Mouse (Mus musculus) midbrain, embryonic 10.5 days (tissue): ENCODE results near the gene Tmco3. TPM values are rescaled to one million over a fixed set of nuclear protein-coding genes. Genes with fewer than 3 reads are reported as not detected.

Experiments
- DNase-seq: peaks from one replicate; pipeline ENCODE4 v3.0.0-alpha.2; 2017; ENCODE audit warnings: low spot score
- H3K27ac ChIP-seq: fragments of 300-500 bp; sonication (generic); replicated peaks from 2 replicates; pipeline ENCODE4 v1.5.1; 2016; ENCODE audit warnings: mild to moderate bottlenecking
- H3K27me3 ChIP-seq: fragments of 300-500 bp; sonication (generic); 2 replicates; pipeline ENCODE4 v1.6.1; 2016; ENCODE audit warnings: low read depth, mild to moderate bottlenecking; ENCODE audit not compliant: poor library complexity, severe bottlenecking
- H3K36me3 ChIP-seq: fragments of 300-500 bp; sonication (generic); 2 replicates; pipeline ENCODE4 v1.6.1; 2016; ENCODE audit warnings: mild to moderate bottlenecking, moderate library complexity
- H3K4me1 ChIP-seq: fragments of 300-500 bp; sonication (generic); 2 replicates; pipeline ENCODE4 v1.6.1; 2016
- H3K4me3 ChIP-seq: fragments of 300-500 bp; sonication (generic); 2 replicates; pipeline ENCODE4 v1.5.1; 2016; ENCODE audit warnings: mild to moderate bottlenecking, moderate library complexity
- H3K9me3 ChIP-seq: fragments of 300-500 bp; sonication (generic); replicated peaks from 2 replicates; pipeline ENCODE4 v1.6.1; 2016; ENCODE audit warnings: mild to moderate bottlenecking
- WGBS: fragments of 180-500 bp; shearing (Covaris S2); methylation state at CpG from one replicate; pipeline ENCODE4 v1.1.7; 2016; 5-methylcytosine and 5-hydroxymethylcytosine counted together
- polyA plus RNA-seq: library from polyadenylated mRNA; unstranded; fragments of >200 nt; fragmentation: Nextera tagmentation; extraction: Ambion mirVana; gene quantifications from 2 replicates; pipeline ENCODE4 v1.2.1, GENCODE M21; 2016

Gene Tmco3
- polyA plus RNA-seq, result 31.6 and 40.6 TPM in 2 replicates

GRCm38 (mm10) chr8:13287692-13288623 lies at the start of gene Tmco3, which contains the start of gene Dcun1d2:
TSS of gene Tmco3 (plus strand) at chr8:13288190.
TSS of gene Dcun1d2 (minus strand) at chr8:13288131.
- H3K4me3 ChIP-seq, result peak within 1 kb of the TSS; percentile 81

GRCm38 (mm10) chr8:13240055-13240454 lies 47.9 kb upstream of the Tmco3 start:
- no peak overlapping the region for H3K4me3 ChIP-seq
- no peaks in the 10 kb centered on the region for H3K9me3 ChIP-seq
- H3K4me1 ChIP-seq, result no peaks in the 10 kb centered on the region
- no peak for DNase-seq
- H3K27me3 ChIP-seq, result no peaks in the 10 kb centered on the region
- no peaks in the 10 kb centered on the region for H3K36me3 ChIP-seq
- H3K27ac ChIP-seq, result no peak overlapping the region
- 91% methylated on average over 9 of the region's 9 CpGs for WGBS

More at GRCm38 (mm10) chr8:13287692-13288623, at the start of gene Tmco3, which contains the start of gene Dcun1d2:
- Histone ChIP-seq H3K27me3 (no peaks in the 10 kb centered on the region; the same call in 1 of the 2 replicates), H3K4me1 (peaks cover 27% of the 10 kb centered on the region), H3K9me3 (no peaks in the 10 kb centered on the region), H3K36me3 (peaks cover 15% of the 10 kb centered on the region), H3K27ac (peak within 1 kb of the TSS; percentile 96)
- under 1% methylated on average over 79 of the region's 79 CpGs for WGBS
- peak; percentile 94 for DNase-seq

GRCm38 (mm10) chr8:13240691-13241090 lies 47.3 kb upstream of the Tmco3 start:
- 74% methylated on average over 7 of the region's 7 CpGs for WGBS
- Histone ChIP-seq H3K9me3 (no peaks in the 10 kb centered on the region), H3K4me1 (no peaks in the 10 kb centered on the region)

GRCm38 (mm10) chr8:13242985-13243870 lies 44.8 kb upstream of the Tmco3 start:
- no peak overlapping the region for H3K27ac ChIP-seq
- H3K4me3 ChIP-seq, result no peak overlapping the region
- H3K36me3 ChIP-seq, result no peaks in the 10 kb centered on the region
- no peaks in the 10 kb centered on the region for H3K9me3 ChIP-seq
- DNase-seq, result no peak
- no peaks in the 10 kb centered on the region for H3K4me1 ChIP-seq
- no peaks in the 10 kb centered on the region for H3K27me3 ChIP-seq
- WGBS, result 85% methylated on average over 10 of the region's 10 CpGs

More at GRCm38 (mm10) chr8:13240691-13241090, 47.3 kb upstream of the Tmco3 start:
- no peak overlapping the region for H3K4me3 ChIP-seq
- DNase-seq, result no peak
- H3K36me3 ChIP-seq, result no peaks in the 10 kb centered on the region
- no peaks in the 10 kb centered on the region for H3K27me3 ChIP-seq
- H3K27ac ChIP-seq, result no peak overlapping the region

- Histone ChIP-seq H3K9me3 (no peaks in the 10 kb centered on the region), H3K27me3 (no peaks in the 10 kb centered on the region), H3K4me1 (no peaks in the 10 kb centered on the region), H3K27ac (no peak overlapping the region), H3K36me3 (no peaks in the 10 kb centered on the region), H3K4me3 (no peak overlapping the region)
- no peak for DNase-seq
- WGBS, result 92% methylated on average over 11 of the region's 11 CpGs
These were observed 43.6 kb upstream of the Tmco3 start for GRCm38 (mm10) chr8:13244343-13244880.

GRCm38 (mm10) chr8:13252837-13253236 lies 35.2 kb upstream of the Tmco3 start:
- Histone ChIP-seq H3K27me3 (no peaks in the 10 kb centered on the region), H3K4me3 (no peak overlapping the region), H3K27ac (no peak overlapping the region), H3K36me3 (peaks cover 23% of the 10 kb centered on the region), H3K4me1 (peaks cover 6% of the 10 kb centered on the region), H3K9me3 (no peaks in the 10 kb centered on the region)
- DNase-seq, result no peak
- 91% methylated on average over 13 of the region's 13 CpGs for WGBS

- no peak overlapping the region for H3K4me3 ChIP-seq
These were observed 34.6 kb upstream of the Tmco3 start for GRCm38 (mm10) chr8:13253413-13253812.

GRCm38 (mm10) chr8:13254019-13254418 lies 34.0 kb upstream of the Tmco3 start, which contains the start of gene Adprhl1:
TSS of gene Adprhl1 (minus strand) at chr8:13254162.
- Histone ChIP-seq H3K4me3 (no peak within 1 kb of the TSS), H3K36me3 (peaks cover 31% of the 10 kb centered on the region), H3K27ac (no peak within 1 kb of the TSS), H3K27me3 (no peaks in the 10 kb centered on the region), H3K9me3 (no peaks in the 10 kb centered on the region), H3K4me1 (peaks cover 6% of the 10 kb centered on the region)
- WGBS, result 40% methylated on average over 8 of the region's 8 CpGs
- DNase-seq, result peak; percentile 59

More at GRCm38 (mm10) chr8:13253413-13253812, 34.6 kb upstream of the Tmco3 start:
- H3K27ac ChIP-seq, result no peak overlapping the region
- DNase-seq, result no peak
- WGBS, result 78% methylated on average over 5 of the region's 5 CpGs
- H3K36me3 ChIP-seq, result peaks cover 28% of the 10 kb centered on the region
- H3K4me1 ChIP-seq, result peaks cover 6% of the 10 kb centered on the region
- H3K27me3 ChIP-seq, result no peaks in the 10 kb centered on the region
- no peaks in the 10 kb centered on the region for H3K9me3 ChIP-seq

GRCm38 (mm10) chr8:13263376-13263775 lies 24.6 kb upstream of the Tmco3 start:
- no peaks in the 10 kb centered on the region for H3K9me3 ChIP-seq
- peaks cover 29% of the 10 kb centered on the region for H3K36me3 ChIP-seq
- no peaks in the 10 kb centered on the region for H3K4me1 ChIP-seq
- DNase-seq, result no peak
- no peaks in the 10 kb centered on the region for H3K27me3 ChIP-seq
- WGBS, result 74% methylated on average over 3 of the region's 3 CpGs
- H3K4me3 ChIP-seq, result no peak overlapping the region
- H3K27ac ChIP-seq, result no peak overlapping the region

- Histone ChIP-seq H3K27ac (no peak overlapping the region), H3K27me3 (no peaks in the 10 kb centered on the region), H3K4me3 (no peak overlapping the region), H3K4me1 (no peaks in the 10 kb centered on the region), H3K9me3 (no peaks in the 10 kb centered on the region), H3K36me3 (peaks cover 45% of the 10 kb centered on the region)
- DNase-seq, result no peak
- 89% methylated on average over 2 of the region's 2 CpGs for WGBS
These were observed 20.4 kb upstream of the Tmco3 start for GRCm38 (mm10) chr8:13267566-13267965.

GRCm38 (mm10) chr8:13272834-13273233 lies 15.2 kb upstream of the Tmco3 start:
- Histone ChIP-seq H3K9me3 (no peaks in the 10 kb centered on the region), H3K4me1 (no peaks in the 10 kb centered on the region), H3K27ac (no peak overlapping the region), H3K4me3 (no peak overlapping the region), H3K36me3 (peaks cover 65% of the 10 kb centered on the region), H3K27me3 (no peaks in the 10 kb centered on the region)
- DNase-seq, result no peak
- 89% methylated on average over 5 of the region's 5 CpGs for WGBS

GRCm38 (mm10) chr8:13276941-13277447 lies 11.0 kb upstream of the Tmco3 start:
- Histone ChIP-seq H3K27me3 (no peaks in the 10 kb centered on the region), H3K9me3 (no peaks in the 10 kb centered on the region), H3K36me3 (peaks cover 33% of the 10 kb centered on the region), H3K4me1 (no peaks in the 10 kb centered on the region), H3K27ac (no peak overlapping the region), H3K4me3 (no peak overlapping the region)
- 88% methylated on average over 5 of the region's 5 CpGs for whole genome bisulfite sequencing
- DNase-seq, result no peak
